Mouse (Mus musculus) CD8-positive naive resting alpha-beta T cell, adult 2 months (primary cell): ENCODE data around the gene Tspan11.

Experiments used
- DNase-seq, 2 experiments: peaks; one replicate each; pipeline ENCODE4 v3.0.0; 2022; ENCODE audit warnings: low read depth in 2 of 2, low spot score in 2 of 2

Gene Tspan11

DNA sequence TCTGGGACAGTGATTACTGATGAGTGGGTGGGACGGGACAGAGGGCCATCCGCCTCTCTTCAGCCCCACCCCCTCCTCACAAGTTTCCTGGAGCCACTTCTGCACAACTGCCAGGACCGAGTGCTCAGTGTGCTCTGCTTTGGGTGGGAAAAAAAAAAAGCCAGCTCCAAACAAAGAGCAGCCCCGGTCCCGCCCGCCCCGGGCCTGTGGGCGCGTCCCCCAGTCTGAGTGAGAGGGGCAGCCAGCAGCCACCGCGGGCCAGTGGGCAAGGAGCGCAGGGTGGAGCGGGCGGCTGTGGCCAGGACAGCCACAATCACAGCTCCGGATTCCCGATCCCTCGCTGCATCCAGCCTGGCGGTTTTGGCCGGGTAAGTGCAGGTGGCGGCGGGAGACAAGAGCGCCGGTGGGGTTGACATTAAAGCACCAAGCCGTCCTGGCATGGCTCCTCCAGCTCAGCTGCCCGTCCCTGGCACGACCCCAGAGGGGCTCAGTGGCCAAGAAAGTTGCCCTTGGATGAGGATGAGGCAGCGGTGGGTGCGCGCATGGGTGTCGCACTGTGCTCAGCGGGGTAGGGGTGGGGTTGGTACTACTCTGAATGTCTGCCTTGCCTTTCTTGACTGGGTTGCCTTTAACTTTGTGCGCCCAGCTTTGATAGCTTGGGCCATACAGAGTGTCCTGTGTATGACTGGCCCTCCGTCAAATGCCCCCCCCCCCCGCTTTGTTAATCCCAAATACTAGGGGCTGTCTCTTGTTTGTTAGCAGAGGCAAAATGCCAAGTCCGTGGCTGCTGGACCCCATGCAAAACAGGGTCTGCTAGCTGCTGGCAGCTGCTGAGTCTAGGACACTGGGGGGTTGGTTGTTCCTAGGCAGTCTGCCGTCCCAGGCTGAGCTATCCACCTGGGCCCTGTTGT lies at the start of gene Tspan11:
Tspan11 (plus strand) TSS at position 79 of the 911 bp plus-strand sequence.
- DNase-seq: no peak

DNA sequence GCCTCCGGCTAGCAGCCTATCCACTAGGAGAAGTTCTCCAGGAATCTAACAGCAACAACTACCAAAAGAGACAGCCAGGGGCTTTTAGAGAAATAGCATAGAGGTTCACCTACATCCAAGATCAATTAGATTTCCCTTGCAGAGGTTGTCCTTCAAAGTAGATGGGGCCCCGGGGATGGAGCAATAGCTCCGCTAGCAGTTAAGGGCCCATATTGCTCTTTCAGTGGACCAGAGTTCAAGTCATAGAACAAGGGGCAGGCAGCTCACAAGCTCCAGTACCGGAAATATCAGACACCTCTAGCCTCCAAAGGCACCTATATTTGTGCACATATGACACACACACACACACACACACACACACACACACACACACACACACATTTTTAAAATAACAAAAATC lies 49.5 kb upstream of the Tspan11 start:
- DNase-seq: no peak

DNA sequence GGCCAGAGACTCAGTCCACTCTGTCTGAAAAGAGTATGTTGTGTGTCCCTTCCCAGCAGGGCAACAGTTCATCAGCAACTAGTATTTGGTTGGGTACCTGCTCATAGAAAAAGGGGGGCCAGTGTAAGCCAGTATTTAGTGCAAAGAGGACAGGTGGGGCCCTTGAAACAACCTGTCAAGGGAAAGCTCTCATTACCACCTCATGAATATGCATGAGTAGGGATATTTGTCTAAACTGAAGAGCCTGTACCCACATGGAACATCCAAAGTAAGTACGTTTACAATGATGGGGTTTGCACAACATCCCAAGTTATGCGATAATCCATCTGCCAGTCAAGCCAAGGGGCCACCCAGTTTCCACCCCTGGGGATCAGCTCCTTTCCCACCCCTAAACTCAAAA lies 47.9 kb upstream of the Tspan11 start:
- no peak for DNase-seq

DNA sequence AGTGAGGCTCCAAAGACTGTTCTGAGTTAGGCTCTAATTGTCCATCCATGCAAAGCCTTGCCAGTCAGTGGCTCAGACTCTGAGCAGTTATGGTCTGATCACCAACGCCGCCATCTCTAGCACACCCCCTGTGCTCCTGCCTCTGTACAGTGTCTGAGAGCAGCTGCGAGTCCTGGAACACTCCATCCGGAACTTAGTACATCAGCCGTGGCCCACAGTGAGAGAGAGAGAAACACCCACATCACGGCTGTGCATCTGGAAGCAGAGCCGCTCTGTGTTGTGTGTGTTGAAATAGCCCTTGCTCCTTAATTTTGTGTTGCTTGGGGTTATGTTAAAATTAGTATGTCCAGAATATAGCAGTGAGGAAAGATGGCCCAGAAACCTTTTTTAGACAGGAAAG lies 47.2 kb upstream of the Tspan11 start:
- no peak for DNase-seq

DNA sequence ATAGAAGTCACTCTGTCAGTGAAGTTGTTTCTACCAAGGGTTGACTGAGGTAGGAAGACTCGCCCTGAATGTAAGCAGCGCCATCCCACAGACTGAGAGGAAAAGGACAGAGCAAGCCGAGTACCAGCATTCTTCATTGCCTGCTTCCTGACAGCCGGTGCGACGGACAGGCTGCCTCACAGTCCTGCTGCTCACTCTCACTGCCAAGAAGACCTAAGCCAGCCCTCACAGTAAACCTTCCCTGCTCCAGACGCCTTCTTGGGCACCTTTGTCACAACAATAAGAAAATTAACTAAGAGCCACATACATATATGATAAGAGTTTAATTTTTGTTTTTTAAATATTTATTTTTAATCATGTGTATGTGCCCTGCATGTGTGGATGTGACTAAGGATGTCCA lies 46.1 kb upstream of the Tspan11 start:
- no peak for DNase-seq

DNA sequence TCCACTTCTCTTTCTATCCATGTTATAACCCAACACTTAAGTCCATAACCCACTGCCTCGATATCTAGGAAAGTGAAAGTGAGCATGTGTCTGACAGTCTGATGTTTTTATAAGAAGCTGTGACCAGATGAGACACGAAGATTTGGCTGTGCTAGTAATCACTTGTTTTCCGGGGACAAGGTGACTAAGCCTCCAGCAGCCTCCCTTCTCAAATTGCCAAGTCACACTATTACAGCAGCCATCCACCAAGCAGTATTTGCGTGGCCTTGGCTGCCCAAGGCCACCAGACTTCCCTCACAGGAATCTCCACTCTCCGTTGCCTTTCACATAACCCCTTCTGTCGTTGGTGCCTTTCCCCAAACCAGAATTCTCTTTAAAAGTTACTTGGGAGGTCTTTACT lies 40.9 kb upstream of the Tspan11 start:
- DNase-seq: no peak

DNA sequence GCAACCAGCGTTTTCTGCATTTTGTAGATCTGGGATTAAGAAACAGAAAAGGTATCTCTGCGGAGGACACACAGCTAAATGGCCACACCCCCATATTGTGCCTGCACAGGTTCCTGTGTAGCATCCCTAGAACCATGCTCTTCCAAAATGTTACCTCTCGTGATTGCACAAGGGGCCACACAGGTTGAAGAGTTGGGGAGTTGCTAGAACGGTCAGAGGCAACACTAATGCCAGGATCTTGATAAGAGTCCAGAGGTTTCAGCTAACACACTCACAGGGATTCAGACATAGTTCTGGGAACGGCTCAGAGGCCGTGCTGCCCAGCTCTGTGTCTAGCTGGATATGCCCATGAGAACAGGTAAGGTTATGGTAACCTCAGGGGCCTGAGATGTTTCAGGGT lies 37.9 kb upstream of the Tspan11 start:
- DNase-seq: no peak

DNA sequence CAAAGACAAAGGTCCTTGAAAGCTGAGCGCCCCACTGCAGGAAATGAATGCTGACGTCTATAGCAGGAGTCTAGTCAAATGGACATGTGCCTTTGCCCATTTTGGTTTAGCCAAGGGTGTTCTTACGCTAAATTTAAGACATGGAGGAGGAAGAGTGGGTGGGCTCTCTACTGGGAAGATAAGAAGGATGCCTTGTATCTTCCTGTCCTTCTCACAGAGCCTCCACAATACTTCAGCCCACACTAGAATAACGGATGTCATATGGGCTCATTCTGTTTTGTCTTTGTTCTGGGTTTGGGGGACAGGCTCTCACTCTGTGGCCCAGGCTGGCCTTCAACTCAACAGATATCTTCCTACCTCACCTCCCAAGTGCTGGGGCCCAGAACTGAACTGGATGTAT lies 35.8 kb upstream of the Tspan11 start:
- no peak for DNase-seq

DNA sequence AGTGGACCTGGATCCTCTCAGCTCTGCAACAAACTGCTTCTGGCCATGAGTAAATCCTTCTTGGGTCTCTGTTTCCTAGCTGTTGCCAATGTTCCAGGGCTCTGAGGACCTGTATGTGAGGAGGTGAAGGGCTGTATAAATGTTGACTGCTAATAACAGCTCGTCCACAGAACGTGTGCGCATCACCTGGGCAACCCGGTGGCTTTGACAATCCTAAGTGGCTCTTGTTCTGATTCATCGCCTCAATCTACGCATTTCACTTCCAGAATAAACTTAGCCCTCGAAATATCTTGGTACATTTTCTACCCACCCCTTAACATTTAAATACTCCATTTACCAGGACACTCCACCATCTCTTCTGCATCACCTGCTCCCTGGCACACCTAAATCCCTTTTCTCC lies 34.1 kb upstream of the Tspan11 start:
- DNase-seq: no peak

DNA sequence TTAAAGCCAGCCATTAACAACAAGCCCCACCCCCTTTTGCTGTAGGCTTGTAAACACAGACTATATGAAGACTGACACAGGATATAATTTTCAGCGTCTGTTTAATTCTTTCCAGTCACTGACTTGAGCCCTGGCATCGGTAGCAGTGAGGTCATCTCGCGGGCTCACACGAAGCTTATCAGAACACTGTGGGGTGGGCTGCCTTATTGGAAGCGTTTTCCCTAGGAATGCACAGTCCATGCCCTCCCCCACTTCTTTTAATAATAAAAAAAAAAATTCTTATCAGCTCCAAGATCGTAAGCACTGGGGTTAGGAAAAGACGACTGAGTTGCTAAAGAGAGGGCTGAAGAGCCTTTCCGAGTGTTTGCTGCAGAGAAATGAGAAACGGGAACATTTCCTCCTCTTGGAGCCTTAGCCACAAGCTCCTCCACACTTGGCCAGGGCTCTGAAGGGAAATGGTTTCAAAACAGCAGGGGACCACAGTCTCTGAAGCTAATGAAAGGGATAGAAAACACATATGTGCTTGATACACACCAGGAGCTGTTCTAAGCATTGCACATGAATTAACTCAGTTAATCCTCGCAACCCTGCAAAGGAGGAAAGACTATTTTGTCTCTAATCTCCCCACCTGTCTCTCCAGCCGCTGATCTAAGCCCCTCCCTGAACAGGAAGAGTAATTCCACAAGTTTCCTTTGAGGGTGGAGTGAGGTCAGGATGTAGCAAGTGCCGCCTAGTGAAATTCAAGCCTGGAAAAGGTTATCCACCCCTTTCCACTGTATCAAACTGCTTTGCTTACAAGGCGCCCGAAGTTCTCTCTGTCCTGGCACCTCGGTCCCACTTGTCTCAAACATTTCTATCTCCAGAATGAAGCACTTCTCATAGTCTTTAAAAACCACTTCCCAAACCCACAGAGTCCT lies 33.4 kb upstream of the Tspan11 start:
- DNase-seq: no peak

DNA sequence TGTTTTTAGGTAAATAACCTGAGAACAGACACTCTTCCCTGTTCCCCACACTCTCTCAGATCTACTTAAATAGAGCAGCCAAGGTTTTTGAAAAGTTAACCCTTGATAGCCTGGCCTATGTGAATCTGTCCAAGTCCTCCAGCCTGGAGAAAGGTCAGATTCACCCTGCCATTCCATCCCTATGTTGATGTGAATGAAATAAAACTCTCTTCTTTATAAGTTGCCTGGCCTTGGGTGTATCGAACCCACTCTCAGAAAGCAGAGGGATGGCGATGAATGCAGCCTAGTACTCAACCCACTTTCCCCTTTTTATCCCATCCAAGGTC lies 32.7 kb upstream of the Tspan11 start:
- no peak for DNase-seq

DNA sequence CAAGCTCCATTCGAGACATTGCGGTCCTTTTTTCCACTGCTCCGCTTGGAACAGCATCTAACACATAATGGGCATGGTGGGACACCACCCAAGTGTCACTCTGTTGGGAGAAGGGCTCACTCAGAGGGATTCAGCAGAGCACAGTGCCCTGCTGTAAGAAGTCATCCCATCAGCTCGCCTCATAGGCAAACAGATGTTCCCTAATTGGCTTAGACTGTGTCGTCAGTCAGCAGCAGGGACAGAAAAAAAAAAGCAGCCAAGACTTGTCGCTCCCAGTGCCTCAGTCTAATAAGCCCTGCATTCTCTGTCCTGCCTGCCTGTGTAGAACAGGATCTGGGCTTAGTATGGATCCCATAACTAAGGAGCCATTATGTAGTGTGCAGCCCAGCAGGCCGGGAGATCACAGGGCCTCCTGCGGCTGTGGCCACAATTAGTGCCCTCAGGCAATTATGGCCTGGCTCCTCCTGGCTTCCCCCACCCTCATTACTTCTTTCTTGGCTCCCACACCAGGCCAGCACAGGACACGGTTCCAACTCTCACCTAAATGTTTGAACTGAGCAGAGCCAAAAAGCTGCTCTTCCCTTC lies 31.6 kb upstream of the Tspan11 start:
- DNase-seq: no peak

DNA sequence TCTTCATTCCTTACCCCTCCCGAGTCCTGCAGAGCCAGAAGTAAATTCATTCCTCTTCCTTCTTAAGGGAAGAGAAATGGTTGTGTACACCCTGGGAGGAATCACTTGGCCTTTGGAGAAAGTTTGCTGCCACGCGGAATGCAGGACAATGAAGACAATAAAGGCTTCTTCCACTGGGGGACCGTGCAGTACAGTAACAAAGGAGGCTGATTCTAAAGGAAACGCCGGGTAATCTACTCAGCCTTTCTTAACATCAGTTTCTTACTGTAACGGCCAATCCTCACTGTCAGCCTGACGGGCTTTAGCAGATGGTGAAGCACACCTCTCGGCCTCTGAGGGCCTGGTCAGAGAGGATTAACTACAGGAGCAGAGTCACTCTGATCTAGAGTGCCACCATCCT lies 25.4 kb upstream of the Tspan11 start:
- DNase-seq: no peak

DNA sequence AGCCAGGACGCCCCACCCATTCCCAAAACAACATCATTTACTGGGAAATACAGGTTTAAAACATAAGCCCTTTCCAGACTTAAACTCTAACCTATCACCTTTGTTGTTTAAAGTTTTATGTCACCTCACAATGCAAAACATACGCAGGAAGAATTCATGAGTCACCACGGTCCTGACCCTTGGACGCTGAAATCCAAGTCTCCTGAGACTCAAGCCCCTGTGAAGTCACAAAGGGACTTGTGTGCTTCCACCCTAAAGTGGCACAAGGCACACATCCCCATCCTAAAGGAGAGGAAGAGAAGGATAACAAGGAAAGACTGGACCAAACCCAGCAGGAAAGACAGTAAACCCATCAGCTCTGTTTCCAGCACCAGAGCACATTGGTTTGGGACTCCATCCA lies 22.0 kb upstream of the Tspan11 start:
- DNase-seq: no peak

DNA sequence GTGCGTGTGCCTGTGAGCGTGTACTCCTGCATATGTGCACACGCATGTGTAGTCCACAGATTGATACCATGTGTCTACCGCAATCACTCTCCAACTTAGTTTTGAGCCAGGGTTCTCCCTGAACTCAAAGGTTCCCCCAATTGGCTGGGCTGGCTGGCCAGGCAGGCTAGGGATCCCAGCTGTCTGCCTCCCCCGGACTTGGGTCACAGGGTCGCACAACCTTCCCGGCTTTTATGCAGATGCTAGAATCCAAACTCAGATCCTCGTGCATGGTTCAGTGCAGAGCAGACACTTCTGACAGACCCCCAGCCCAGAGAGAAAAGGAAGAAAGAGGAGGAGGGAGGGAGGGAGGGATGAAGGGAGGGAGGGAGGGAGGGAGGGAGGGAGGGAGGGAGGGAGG lies 18.8 kb upstream of the Tspan11 start:
- DNase-seq: no peak

DNA sequence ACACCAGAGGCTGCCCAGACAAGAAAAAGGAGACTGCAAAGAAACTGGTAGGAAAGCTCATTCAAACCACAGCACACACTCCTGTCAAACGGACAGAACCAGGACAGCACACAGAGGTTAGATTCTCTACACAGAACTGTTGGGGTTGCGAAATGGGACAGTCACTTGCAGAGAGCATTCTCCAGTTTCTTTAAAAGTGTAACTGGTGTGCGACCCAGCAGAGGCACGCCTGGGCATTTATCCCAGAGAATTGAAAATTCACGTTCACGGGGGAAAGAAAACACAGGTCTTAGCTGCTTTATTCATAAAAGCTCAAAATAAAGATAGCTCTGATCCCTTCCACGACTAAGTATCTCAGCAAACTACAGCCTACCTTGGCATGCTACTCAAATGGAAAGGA lies 18.3 kb upstream of the Tspan11 start:
- DNase-seq: no peak

DNA sequence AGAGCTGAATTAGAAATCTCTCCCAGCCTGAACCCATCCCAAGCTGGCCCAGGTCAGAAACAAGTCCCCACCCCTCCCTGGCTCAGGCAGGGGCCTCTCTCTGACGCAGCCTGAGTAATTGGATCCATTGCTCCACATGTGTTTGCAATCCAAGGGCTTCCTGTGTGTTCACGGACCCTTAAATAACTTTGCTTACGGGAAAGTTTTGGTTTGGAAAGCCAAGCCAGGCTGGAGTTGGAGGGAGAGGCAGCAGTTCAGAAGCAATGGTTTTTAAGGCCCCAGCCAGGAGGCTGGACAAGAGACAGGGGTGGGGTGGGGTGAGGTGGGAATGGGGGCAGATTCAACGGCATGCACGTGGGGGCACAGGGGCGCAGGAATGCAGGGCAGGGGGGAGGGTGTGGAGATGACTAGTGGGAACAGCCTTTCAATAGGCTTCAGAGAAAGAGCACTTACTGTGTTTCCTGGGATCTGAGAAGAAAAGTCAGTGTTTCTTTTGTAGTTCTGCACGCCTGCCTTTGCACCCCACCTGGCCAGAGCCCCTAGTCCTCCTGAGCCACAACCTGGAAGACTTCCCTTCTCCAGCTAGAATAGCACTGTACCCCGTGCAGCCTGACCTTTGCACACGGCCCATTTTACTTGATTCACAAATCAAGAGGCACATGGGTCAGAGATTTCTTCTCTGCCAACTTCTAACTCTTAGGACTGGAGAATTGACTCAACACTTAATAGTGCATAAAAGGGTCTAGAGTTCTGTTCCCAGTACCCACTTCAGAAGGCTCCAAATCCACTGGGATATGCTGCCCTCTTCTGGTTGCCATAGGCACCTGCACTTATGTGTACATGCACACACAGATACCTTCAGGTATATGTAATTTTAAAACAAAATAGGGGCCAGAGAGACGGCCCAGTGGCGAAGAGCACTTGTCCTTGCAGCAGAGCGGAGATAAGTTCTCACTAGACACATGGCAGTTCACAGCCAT lies 16.8 kb upstream of the Tspan11 start:
- no peak for DNase-seq

DNA sequence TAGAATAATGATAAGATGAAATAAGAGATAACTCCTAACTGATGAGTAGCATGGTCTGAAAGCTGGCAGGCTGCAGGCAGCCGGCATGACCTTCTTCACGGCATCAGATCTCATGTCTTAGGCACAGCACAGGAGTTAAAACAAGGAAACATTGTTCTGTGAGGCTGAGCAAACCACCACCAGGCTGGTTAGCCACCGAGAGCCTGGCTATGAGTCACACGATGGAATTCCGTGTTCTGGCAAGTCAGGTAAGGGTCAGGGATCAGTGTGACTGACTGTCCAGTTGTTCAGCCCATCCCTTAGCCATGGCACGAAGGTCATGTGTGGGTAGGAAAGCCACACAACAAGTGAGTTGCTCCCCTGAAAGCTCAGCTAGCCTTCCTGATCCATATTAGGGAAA lies 16.0 kb upstream of the Tspan11 start:
- no peak for DNase-seq

DNA sequence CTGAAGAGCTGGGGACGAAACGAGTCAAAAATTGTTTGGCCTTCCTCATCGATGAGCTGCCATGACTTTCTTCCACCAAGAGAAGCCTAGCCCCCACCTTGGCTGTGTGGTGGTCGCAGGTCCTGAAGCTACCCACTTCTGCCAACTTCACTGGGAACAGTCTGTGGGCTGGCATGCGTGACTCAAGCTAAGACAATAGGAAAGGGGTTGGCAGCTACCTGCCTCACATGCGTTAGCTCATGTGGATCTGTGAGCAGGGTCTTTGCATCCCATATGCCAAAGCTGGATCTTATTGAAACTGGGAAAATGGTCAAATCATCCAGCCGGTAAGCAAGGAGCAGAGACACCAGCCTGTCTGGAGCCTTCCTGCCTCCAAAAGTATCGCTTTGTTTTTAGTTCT lies 14.8 kb upstream of the Tspan11 start:
- no peak for DNase-seq

DNA sequence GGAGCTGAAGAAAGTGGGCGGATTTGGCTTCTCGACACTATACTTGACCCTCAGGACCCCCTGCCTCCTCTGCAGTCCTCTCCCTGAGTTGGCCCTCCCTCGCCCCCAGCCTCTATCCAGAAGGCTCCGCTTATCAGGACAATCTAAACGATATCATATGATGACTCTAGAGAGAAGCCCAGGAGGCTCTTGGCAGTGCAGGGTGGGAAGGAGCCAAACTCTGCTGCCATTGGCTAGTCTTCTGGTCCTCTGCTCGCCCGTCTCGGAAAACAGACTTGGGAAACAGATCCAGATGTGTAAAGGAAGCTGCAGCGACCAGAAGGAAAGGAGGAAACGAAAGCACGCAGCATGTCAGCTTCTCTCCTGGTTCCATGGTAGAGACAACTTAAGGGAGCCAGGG lies 11.5 kb upstream of the Tspan11 start:
- no peak for DNase-seq

DNA sequence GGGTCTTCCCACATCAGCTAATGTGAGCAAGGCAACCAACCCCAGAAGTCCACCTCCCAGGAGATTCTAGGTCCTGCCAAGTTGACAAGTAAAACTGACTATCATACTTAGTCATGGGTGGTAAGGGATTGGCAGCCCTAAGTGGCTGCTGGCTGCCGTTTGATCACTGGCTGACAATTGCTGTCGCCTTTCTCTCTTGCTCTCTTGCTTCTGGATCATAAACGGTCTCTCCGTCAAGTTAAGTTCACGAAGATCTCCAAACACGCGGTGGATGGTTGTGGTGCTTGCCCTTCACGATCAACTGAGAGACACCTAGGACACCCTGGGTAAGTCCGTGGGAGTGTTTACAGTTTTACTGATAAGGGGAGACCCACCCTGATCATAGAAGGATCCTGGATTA lies 11.0 kb upstream of the Tspan11 start:
- DNase-seq: no peak
